Mouse (Mus musculus): ENCODE results near the gene Tmem230. TPM values are rescaled to one million over a fixed set of nuclear protein-coding genes. Genes with fewer than 3 reads are reported as not detected.
"Not testable (repeated sequence)": the region's sequence is repeated elsewhere in the genome, so short reads cannot be mapped to it uniquely, and the experiment has no call there.

Gene Tmem230
- polyA plus RNA-seq (2014; fragmentation: Nextera tagmentation; extraction: Ambion mirVana): 42.1 and 44.2 TPM in 2 replicates

- peaks cover 6% of the 10 kb centered on the region for H3K4me1 ChIP-seq (ENCODE audit: control insufficient read depth, insufficient read depth, low read length)
- H3K36me3 ChIP-seq (ENCODE audit: control insufficient read depth, insufficient read depth, low read length): peaks cover 15% of the 10 kb centered on the region
- WGBS (ENCODE audit: insufficient replicate concordance): 4% methylated on average over 50 of the region's 50 CpGs
- peak within 1 kb of the TSS; percentile 80 for H3K27ac ChIP-seq (ENCODE audit: low read depth, low read length)
- peak within 1 kb of the TSS; percentile 82 for H3K9ac ChIP-seq (ENCODE audit: low read depth, low read length)
- peak within 1 kb of the TSS; percentile 87 for H3K4me2 ChIP-seq
- H3K27me3 ChIP-seq (ENCODE audit: control insufficient read depth, insufficient read depth, low read length): no peaks in the 10 kb centered on the region
- H3K9me3 ChIP-seq (replicated peaks; ENCODE audit: control insufficient read depth, low read length): no peaks in the 10 kb centered on the region
- peak within 1 kb of the TSS; percentile 64 for H3K4me3 ChIP-seq (ENCODE audit: low read depth, low read length)
- peak; percentile 90 for ATAC-seq (replicated peaks; ENCODE audit: insufficient number of reproducible peaks, low FRiP score, low TSS enrichment)
Measured at GRCm38 (mm10) chr2:132247539-132248313, at the start of gene Tmem230. Gene Tmem230 (minus strand): TSS chr2:132247807.

GRCm38 (mm10) chr2:132293694-132294450 lies 46.3 kb upstream of the Tmem230 start:
- Histone ChIP-seq H3K27ac (ENCODE audit: low read depth, low read length) (no peak overlapping the region), H3K9ac (ENCODE audit: low read depth, low read length) (no peak overlapping the region), H3K4me3 (ENCODE audit: low read depth, low read length) (no peak overlapping the region), H3K36me3 (ENCODE audit: control insufficient read depth, insufficient read depth, low read length) (peaks cover 13% of the 10 kb centered on the region), H3K27me3 (ENCODE audit: control insufficient read depth, insufficient read depth, low read length) (no peaks in the 10 kb centered on the region), H3K4me2 (no peak overlapping the region), H3K9me3 (replicated peaks; ENCODE audit: control insufficient read depth, low read length) (no peaks in the 10 kb centered on the region), H3K4me1 (ENCODE audit: control insufficient read depth, insufficient read depth, low read length) (peaks cover 33% of the 10 kb centered on the region)
- WGBS (ENCODE audit: insufficient replicate concordance): 82% methylated on average over 10 of the region's 10 CpGs
- ATAC-seq (replicated peaks; ENCODE audit: insufficient number of reproducible peaks, low FRiP score, low TSS enrichment): no peak

DNA sequence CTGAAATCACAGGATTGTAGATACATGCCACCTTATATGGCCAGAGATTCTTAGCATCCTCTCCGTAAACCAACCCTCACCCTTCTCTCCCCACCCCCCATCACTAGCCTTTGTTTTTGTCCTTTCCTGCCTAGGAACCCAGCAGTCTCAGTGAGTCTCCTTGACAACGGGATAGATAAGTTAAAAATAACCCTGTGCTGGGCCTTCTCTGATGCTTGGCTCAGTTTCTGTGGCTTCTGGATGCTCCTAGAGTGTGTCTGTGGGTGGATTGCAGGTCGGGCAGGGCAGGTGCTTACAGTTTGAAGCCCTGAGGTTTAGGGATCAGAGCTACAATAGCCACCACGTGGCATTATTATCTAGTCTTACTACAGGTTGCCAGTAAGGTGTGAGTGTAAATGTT lies 44.5 kb upstream of the Tmem230 start:
- Histone ChIP-seq H3K27ac (ENCODE audit: low read depth, low read length) (peak overlapping the region; percentile 76), H3K27me3 (ENCODE audit: control insufficient read depth, insufficient read depth, low read length) (no peaks in the 10 kb centered on the region), H3K36me3 (ENCODE audit: control insufficient read depth, insufficient read depth, low read length) (peaks cover 5% of the 10 kb centered on the region; the same call in 1 of the 2 replicates), H3K9ac (ENCODE audit: low read depth, low read length) (no peak overlapping the region), H3K4me2 (peak overlapping the region; percentile 23; the same call in 1 of the 2 replicates), H3K9me3 (replicated peaks; ENCODE audit: control insufficient read depth, low read length) (no peaks in the 10 kb centered on the region), H3K4me3 (ENCODE audit: low read depth, low read length) (no peak overlapping the region), H3K4me1 (ENCODE audit: control insufficient read depth, insufficient read depth, low read length) (peaks cover 33% of the 10 kb centered on the region)
- peak; percentile 49 for ATAC-seq (replicated peaks; ENCODE audit: insufficient number of reproducible peaks, low FRiP score, low TSS enrichment)
- 10% methylated on average over 4 of the region's 4 CpGs for whole genome bisulfite sequencing (ENCODE audit: insufficient replicate concordance)

DNA sequence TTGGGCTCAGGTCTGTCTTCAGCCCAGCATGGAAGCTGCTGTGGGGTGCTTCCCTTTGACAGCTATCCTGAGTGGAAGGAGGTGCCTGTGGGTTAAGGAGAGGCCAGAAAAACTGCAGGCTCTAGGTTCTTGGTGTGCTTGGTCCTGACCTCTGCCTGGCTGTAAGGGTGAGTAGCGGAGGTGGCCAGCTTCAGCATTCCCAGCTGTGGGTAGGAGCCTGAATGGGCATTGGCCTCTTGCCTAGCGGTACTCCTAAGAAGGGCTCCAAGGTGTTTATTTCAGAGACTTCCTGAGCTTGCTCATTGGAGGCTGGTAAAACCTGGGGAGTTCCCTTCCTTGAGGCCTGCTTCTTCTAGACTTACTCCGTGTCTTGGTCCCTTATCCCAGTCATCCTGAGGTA lies 43.7 kb upstream of the Tmem230 start:
- H3K4me1 ChIP-seq (ENCODE audit: control insufficient read depth, insufficient read depth, low read length): peaks cover 33% of the 10 kb centered on the region
- H3K9me3 ChIP-seq (replicated peaks; ENCODE audit: control insufficient read depth, low read length): no peaks in the 10 kb centered on the region
- ATAC-seq (replicated peaks; ENCODE audit: insufficient number of reproducible peaks, low FRiP score, low TSS enrichment): no peak
- 0 out of 2 replicates have a peak overlapping the region, but pooled peaks have one; percentile 10 for H3K9ac ChIP-seq (ENCODE audit: low read depth, low read length)
- peaks cover 5% of the 10 kb centered on the region; the same call in 1 of the 2 replicates for H3K36me3 ChIP-seq (ENCODE audit: control insufficient read depth, insufficient read depth, low read length)
- H3K4me3 ChIP-seq (ENCODE audit: low read depth, low read length): no peak overlapping the region
- no peak overlapping the region for H3K4me2 ChIP-seq
- 62% methylated on average over 3 of the region's 3 CpGs for WGBS (ENCODE audit: insufficient replicate concordance)
- no peaks in the 10 kb centered on the region for H3K27me3 ChIP-seq (ENCODE audit: control insufficient read depth, insufficient read depth, low read length)
- H3K27ac ChIP-seq (ENCODE audit: low read depth, low read length): peak overlapping the region; percentile 76

DNA sequence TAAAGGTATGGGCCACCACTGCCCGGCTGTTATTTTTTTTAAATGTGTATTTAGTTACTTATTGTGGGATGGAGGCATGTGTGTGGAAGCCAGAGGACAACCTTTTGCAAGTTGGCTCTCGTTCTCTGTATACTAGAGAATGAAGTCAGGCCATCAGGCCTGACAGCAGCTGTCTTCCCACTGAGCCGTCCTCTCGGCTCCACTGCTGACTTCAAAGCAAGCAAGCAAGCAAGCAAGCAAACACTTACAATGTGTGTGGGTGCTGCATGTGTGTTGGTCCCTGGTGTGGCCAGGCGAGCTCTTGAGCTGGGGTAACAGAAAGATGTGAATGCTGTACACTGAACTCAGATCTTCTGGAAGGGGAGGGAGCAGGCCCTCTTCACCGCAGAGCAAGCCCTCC lies 43.2 kb upstream of the Tmem230 start:
- Histone ChIP-seq H3K4me1 (ENCODE audit: control insufficient read depth, insufficient read depth, low read length) (peaks cover 33% of the 10 kb centered on the region), H3K9me3 (replicated peaks; ENCODE audit: control insufficient read depth, low read length) (no peaks in the 10 kb centered on the region), H3K27ac (ENCODE audit: low read depth, low read length) (peak overlapping the region; percentile 76; the same call in 1 of the 2 replicates), H3K4me3 (ENCODE audit: low read depth, low read length) (no peak overlapping the region), H3K36me3 (ENCODE audit: control insufficient read depth, insufficient read depth, low read length) (peaks cover 5% of the 10 kb centered on the region; the same call in 1 of the 2 replicates), H3K27me3 (ENCODE audit: control insufficient read depth, insufficient read depth, low read length) (no peaks in the 10 kb centered on the region), H3K9ac (ENCODE audit: low read depth, low read length) (no peak overlapping the region), H3K4me2 (no peak overlapping the region)
- ATAC-seq (replicated peaks; ENCODE audit: insufficient number of reproducible peaks, low FRiP score, low TSS enrichment): no peak
- WGBS (ENCODE audit: insufficient replicate concordance): 67% methylated on average over 6 of the region's 6 CpGs

DNA sequence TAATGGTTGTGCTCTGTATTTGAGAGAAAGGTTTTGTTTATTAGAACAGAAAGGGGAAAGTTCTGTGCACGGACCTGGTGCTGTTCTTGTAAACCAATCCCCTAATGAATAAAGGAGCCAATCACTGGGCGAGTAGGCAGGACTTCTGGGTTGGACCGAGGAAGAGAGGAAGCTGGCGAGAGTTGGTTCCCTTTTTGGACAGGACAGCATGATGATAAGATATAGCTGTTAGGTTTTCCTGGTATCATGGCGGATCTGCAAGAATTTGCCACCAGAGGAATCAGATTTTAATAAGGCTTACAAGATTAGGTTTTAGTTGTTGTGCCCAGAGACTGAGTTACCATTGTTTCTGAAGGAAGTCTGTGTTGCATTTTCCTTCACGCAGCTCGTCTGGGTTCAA lies 41.6 kb upstream of the Tmem230 start:
- H3K4me1 ChIP-seq (ENCODE audit: control insufficient read depth, insufficient read depth, low read length): peaks cover 45% of the 10 kb centered on the region
- H3K9me3 ChIP-seq (replicated peaks; ENCODE audit: control insufficient read depth, low read length); H3K4me3 ChIP-seq (ENCODE audit: low read depth, low read length); H3K27ac ChIP-seq (ENCODE audit: low read depth, low read length); H3K27me3 ChIP-seq (ENCODE audit: control insufficient read depth, insufficient read depth, low read length); H3K36me3 ChIP-seq (ENCODE audit: control insufficient read depth, insufficient read depth, low read length); H3K4me2 ChIP-seq; H3K9ac ChIP-seq (ENCODE audit: low read depth, low read length); ATAC-seq (replicated peaks; ENCODE audit: insufficient number of reproducible peaks, low FRiP score, low TSS enrichment): not testable (repeated sequence)
- WGBS (ENCODE audit: insufficient replicate concordance): 50% methylated on average over 5 of the region's 7 CpGs

DNA sequence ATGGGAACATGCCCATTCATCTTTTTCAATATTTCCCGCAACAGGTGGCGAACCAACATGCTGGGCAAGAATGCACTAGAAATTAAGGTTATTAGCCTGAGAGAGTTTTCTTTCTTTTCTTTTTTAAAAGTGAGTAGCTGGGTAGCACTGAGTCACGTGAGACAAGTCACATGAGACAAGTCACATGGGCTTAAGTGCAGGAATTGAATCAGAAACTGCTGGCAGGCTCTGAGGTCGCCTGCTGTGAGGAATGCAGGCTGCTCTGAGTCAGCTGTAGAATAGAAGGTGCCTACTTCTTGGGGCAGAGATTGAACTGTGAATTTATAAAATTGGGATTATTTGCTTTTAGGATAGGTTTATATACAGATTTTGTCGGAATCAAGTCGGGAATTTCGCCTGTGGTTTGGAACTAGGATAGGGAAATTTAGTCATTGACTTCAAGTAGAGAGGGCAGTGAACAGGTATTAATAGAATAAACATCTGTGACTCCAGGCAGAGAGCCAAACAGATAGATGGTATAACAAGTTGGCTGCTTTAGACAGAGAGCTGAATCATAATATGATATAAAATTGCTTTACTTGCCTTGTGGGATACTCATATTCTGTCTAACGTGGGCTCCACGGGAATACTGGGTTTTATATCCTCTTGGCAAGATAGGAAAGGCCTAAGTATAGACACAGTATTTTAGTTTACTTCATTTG lies 38.9 kb upstream of the Tmem230 start:
- peaks cover 43% of the 10 kb centered on the region for H3K4me1 ChIP-seq (ENCODE audit: control insufficient read depth, insufficient read depth, low read length)
- H3K9me3 ChIP-seq (replicated peaks; ENCODE audit: control insufficient read depth, low read length): no peaks in the 10 kb centered on the region
- H3K4me2 ChIP-seq: no peak overlapping the region
- H3K36me3 ChIP-seq (ENCODE audit: control insufficient read depth, insufficient read depth, low read length): no peaks in the 10 kb centered on the region
- H3K9ac ChIP-seq (ENCODE audit: low read depth, low read length): no peak overlapping the region
- 0 out of 2 replicates have a peak, but pooled peaks cover 4% of the 10 kb centered on the region for H3K27me3 ChIP-seq (ENCODE audit: control insufficient read depth, insufficient read depth, low read length)
- ATAC-seq (replicated peaks; ENCODE audit: insufficient number of reproducible peaks, low FRiP score, low TSS enrichment): no peak
- no peak overlapping the region for H3K4me3 ChIP-seq (ENCODE audit: low read depth, low read length)
- no peak overlapping the region for H3K27ac ChIP-seq (ENCODE audit: low read depth, low read length)
- WGBS (ENCODE audit: insufficient replicate concordance): 83% methylated on average over 9 of the region's 9 CpGs

- WGBS (ENCODE audit: insufficient replicate concordance): 93% methylated on average over 5 of the region's 5 CpGs
- not testable (repeated sequence) for H3K4me2 ChIP-seq; H3K27me3 ChIP-seq (ENCODE audit: control insufficient read depth, insufficient read depth, low read length); H3K36me3 ChIP-seq (ENCODE audit: control insufficient read depth, insufficient read depth, low read length); H3K9me3 ChIP-seq (replicated peaks; ENCODE audit: control insufficient read depth, low read length); H3K4me3 ChIP-seq (ENCODE audit: low read depth, low read length); H3K9ac ChIP-seq (ENCODE audit: low read depth, low read length); ATAC-seq (replicated peaks; ENCODE audit: insufficient number of reproducible peaks, low FRiP score, low TSS enrichment); H3K27ac ChIP-seq (ENCODE audit: low read depth, low read length)
- H3K4me1 ChIP-seq (ENCODE audit: control insufficient read depth, insufficient read depth, low read length): peaks cover 36% of the 10 kb centered on the region
Measured at GRCm38 (mm10) chr2:132285722-132286121, 38.1 kb upstream of the Tmem230 start.

All from heart, embryonic 11.5 days (tissue).